Comparison of ENCODE assay signal across 9 mouse cellular contexts in genomic region chr2:129038426-129038936, GRCm38 (mm10). TPM values are rescaled to one million over a fixed set of nuclear protein-coding genes. Genes with fewer than 3 reads are reported as not detected.
DNase-seq lines count a peak whose midpoint lies in the region; ATAC-seq and TF ChIP-seq lines count a peak whose summit lies in the region.
"Had no signal": no experiment of that assay in that cellular context is flagged by ENCODE, and none has a peak within 500 bp of the region (broad histone marks: within the 10 kb centered on the region; RNA-seq: fewer than 3 reads in every experiment).

No protein-coding gene starts in this region.

- intact Hi-C loops in gastrocnemius, adult 2 months (cut with DNase I) = no loop called here

- H3K9ac ChIP-seq in heart, postnatal 0 days (replicated peaks; ENCODE audit: low read depth, low read length) = 0 out of 2 replicates have a peak overlapping the region, but pooled peaks have one; percentile 9
- H3K9ac ChIP-seq in lung, embryonic 16.5 days (ENCODE audit: low read length) = peak overlapping the region; percentile 34

- H3K4me1 ChIP-seq in heart, postnatal 0 days (ENCODE audit: control insufficient read depth, insufficient read depth) = 0 out of 2 replicates have a peak, but pooled peaks cover 9% of the 10 kb centered on the region
- H3K4me1 ChIP-seq in lung, embryonic 16.5 days (replicated peaks; ENCODE audit: control insufficient read depth, insufficient read depth, low read length) = peaks cover 11% of the 10 kb centered on the region

- WGBS in heart, postnatal 0 days = 9% methylated on average over 15 of the region's 15 CpGs
- 16% methylated on average over 15 of the region's 15 CpGs for WGBS in lung, embryonic 16.5 days

- H3K27me3 ChIP-seq in heart, postnatal 0 days (ENCODE audit: control insufficient read depth, insufficient read depth, low read length) = peaks cover 28% of the 10 kb centered on the region
- H3K27me3 ChIP-seq in lung, embryonic 16.5 days (ENCODE audit: control insufficient read depth, insufficient read depth, low read depth, low read length) = peaks cover 20% of the 10 kb centered on the region

- no peaks in the 10 kb centered on the region for H3K36me3 ChIP-seq in heart, postnatal 0 days (replicated peaks; ENCODE audit: control insufficient read depth, insufficient read depth, low read length)
- no peaks in the 10 kb centered on the region for H3K36me3 ChIP-seq in lung, embryonic 16.5 days (ENCODE audit: control insufficient read depth, insufficient read depth, low read length)

- no peak for ATAC-seq in heart, postnatal 0 days (ENCODE audit: insufficient read depth, low read depth)
- ATAC-seq in lung, embryonic 16.5 days (ENCODE audit: low read depth) = peak; percentile 23; the same call in 1 of the 2 replicates

- no peak for TF ChIP-seq CTCF in gastrocnemius, adult 2 months (IDR thresholded peaks at IDR 0.05)
- TF ChIP-seq CTCF in heart, postnatal 0 days (IDR thresholded peaks at IDR 0.05; ENCODE audit: low read depth) = no peak

- DNase-seq in gastrocnemius, adult 2 months = peak; percentile 20
- DNase-seq in gastrocnemius, adult 8-10 months (ENCODE audit: low spot score in 2 of 2) = no peak
- peak; percentile 9 for DNase-seq in right cerebral cortex, postnatal 14 days
- no peak for DNase-seq in right cerebral cortex, postnatal 36 days (ENCODE audit: low spot score in 2 of 2)
- no peak for DNase-seq in heart, postnatal 0 days (ENCODE audit: low spot score)
- DNase-seq in urinary bladder, postnatal 36 days (ENCODE audit: low spot score in 2 of 2) = no peak
- DNase-seq in layer of hippocampus, adult 9-11 months = no peak

- no peaks in the 10 kb centered on the region for H3K9me3 ChIP-seq in heart, postnatal 0 days (replicated peaks; ENCODE audit: control insufficient read depth, low read length)
- no peaks in the 10 kb centered on the region for H3K9me3 ChIP-seq in lung, embryonic 16.5 days (ENCODE audit: control insufficient read depth, low read length)

- H3K4me2 ChIP-seq in heart, postnatal 0 days (ENCODE audit: low read depth, low read length) = peak overlapping the region; percentile 83
- H3K4me2 ChIP-seq in lung, embryonic 16.5 days (ENCODE audit: low read depth, low read length) = peak overlapping the region; percentile 90

- no peak overlapping the region for H3K27ac ChIP-seq in gastrocnemius, adult 2 months
- no peak overlapping the region for H3K27ac ChIP-seq in heart, postnatal 0 days (ENCODE audit: low read depth)
- no peak overlapping the region for H3K27ac ChIP-seq in lung, embryonic 16.5 days (ENCODE audit: low read length)

- no peak for TF ChIP-seq EP300 in heart, postnatal 0 days (IDR thresholded peaks at IDR 0.05; ENCODE audit: low read depth)

- H3K4me3 ChIP-seq in gastrocnemius, adult 2 months = peak overlapping the region; percentile 68
- H3K4me3 ChIP-seq in heart, postnatal 0 days (ENCODE audit: low read depth, low read length) = peak overlapping the region; percentile 49
- peak overlapping the region; percentile 49 for H3K4me3 ChIP-seq in lung, embryonic 16.5 days (ENCODE audit: low read length)

RNA-seq across cellular contexts. Expression of gene Vinac1, which starts 9.5 kb away (rescaled TPM):
- not detected for total RNA-seq in gastrocnemius, adult 2 months (2021)
- not detected for total RNA-seq in gastrocnemius, adult 8-10 months (2022)
- 0.54 TPM in 1 of 2 replicates, not detected in the other for total RNA-seq in heart, postnatal 0 days (2014; rRNA removed; ENCODE audit: low replicate concordance)
- 0.03 TPM in 1 of 2 replicates, not detected in the other for polyA plus RNA-seq in heart, postnatal 0 days (2015; fragmentation: Nextera tagmentation; extraction: Ambion mirVana)
- 0.23 and 0.25 TPM in 2 replicates for polyA plus RNA-seq in lung, embryonic 16.5 days (2015; fragmentation: Nextera tagmentation; extraction: Ambion mirVana)
- total RNA-seq: CH12.LX had no signal

RNA-seq across cellular contexts. Expression of gene Ttl, which starts 27.3 kb away (rescaled TPM):
- 1 to 10 TPM; 5.8 to 10.0 TPM for total RNA-seq in gastrocnemius, adult 2 months (2021)
- 1 to 10 TPM; 6.2 to 9.0 (median 7.6) TPM for total RNA-seq in gastrocnemius, adult 8-10 months (2022)
- total RNA-seq in heart, postnatal 0 days (2014; rRNA removed; ENCODE audit: low replicate concordance) = 7.1 and 9.4 TPM in 2 replicates
- polyA plus RNA-seq in heart, postnatal 0 days (2015; fragmentation: Nextera tagmentation; extraction: Ambion mirVana) = 5.6 and 6.4 TPM in 2 replicates
- polyA plus RNA-seq in lung, embryonic 16.5 days (2015; fragmentation: Nextera tagmentation; extraction: Ambion mirVana) = 11.8 and 12.2 TPM in 2 replicates

Comparison
In these comparisons a context has a peak if more than half of its experiments do, and no peak if none do; other contexts are left out.
1. DNase-seq: peak in gastrocnemius, adult 2 months (single experiment) and right cerebral cortex, postnatal 14 days (single experiment); none in gastrocnemius, adult 8-10 months (0 of 2), right cerebral cortex, postnatal 36 days (0 of 2), heart, postnatal 0 days (single experiment), urinary bladder, postnatal 36 days (0 of 2) and layer of hippocampus, adult 9-11 months (single experiment).
2. Peak in every context shown above with its lines, with median percentiles within 50 percentile points of each other: H3K4me3 ChIP-seq.